Comparison of ENCODE assay signal across 8 mouse cellular contexts in genomic region chr7:45708221-45708761, GRCm38 (mm10). TPM values are rescaled to one million over a fixed set of nuclear protein-coding genes. Genes with fewer than 3 reads are reported as not detected.
A peak's percentile ranks its signal among the peaks of the same experiment; 100 is the strongest.
DNase-seq lines count a peak whose midpoint lies in the region; ATAC-seq and TF ChIP-seq lines count a peak whose summit lies in the region.

No protein-coding gene starts in this region.

- intact Hi-C loops in heart, adult 2 months (cut with DNase I), result no loop called here

- H3K4me1 ChIP-seq in brown adipose tissue, adult 24 weeks (ENCODE audit: control insufficient read depth, insufficient read depth, insufficient read length, low read length), result 0 out of 2 replicates have a peak, but pooled peaks cover 10% of the 10 kb centered on the region
- peaks cover 18% of the 10 kb centered on the region for H3K4me1 ChIP-seq in heart, adult 2 months (ENCODE audit: control insufficient read depth, insufficient read depth, low read length)
- peaks cover 33% of the 10 kb centered on the region for H3K4me1 ChIP-seq in kidney, adult 2 months (ENCODE audit: control insufficient read depth, insufficient read depth, low read length)
- peaks cover 58% of the 10 kb centered on the region for H3K4me1 ChIP-seq in midbrain, embryonic 11.5 days (ENCODE audit: control insufficient read depth, insufficient read depth, low read length)

- TF ChIP-seq POLR2A in heart, adult 2 months (IDR thresholded peaks at IDR 0.05; ENCODE audit: insufficient read depth, low read depth, low read length), result peak; percentile 47; the same call in 1 of the 2 replicates
- TF ChIP-seq POLR2A in kidney, adult 2 months (IDR thresholded peaks at IDR 0.05; ENCODE audit: low read depth, low read length), result peak; percentile 23

- peaks cover 26% of the 10 kb centered on the region for H3K36me3 ChIP-seq in heart, adult 2 months (ENCODE audit: control insufficient read depth, insufficient read depth, low read length)
- peaks cover 15% of the 10 kb centered on the region; the same call in 1 of the 2 replicates for H3K36me3 ChIP-seq in kidney, adult 2 months (ENCODE audit: control insufficient read depth, insufficient read depth, low read length)
- H3K36me3 ChIP-seq in midbrain, embryonic 11.5 days (ENCODE audit: control insufficient read depth, insufficient read depth, low read length), result peaks cover 24% of the 10 kb centered on the region

- peak overlapping the region; percentile 64 for H3K9ac ChIP-seq in heart, adult 2 months (ENCODE audit: low read depth, low read length)
- H3K9ac ChIP-seq in midbrain, embryonic 11.5 days (ENCODE audit: low read length), result peak overlapping the region; percentile 18; the same call in 1 of the 2 replicates

- H3K27me3 ChIP-seq in heart, adult 2 months (ENCODE audit: control insufficient read depth, insufficient read depth, low read length), result no peaks in the 10 kb centered on the region
- H3K27me3 ChIP-seq in kidney, adult 2 months (replicated peaks; ENCODE audit: control insufficient read depth, insufficient read depth, low read length), result no peaks in the 10 kb centered on the region
- H3K27me3 ChIP-seq in midbrain, embryonic 11.5 days (ENCODE audit: control insufficient read depth, insufficient read depth, low read length), result no peaks in the 10 kb centered on the region

- H3K4me3 ChIP-seq in brown adipose tissue, adult 24 weeks (ENCODE audit: insufficient read depth, low read depth, low read length), result peak overlapping the region; percentile 42
- H3K4me3 ChIP-seq in heart, adult 2 months, result peak overlapping the region; percentile 43
- peak overlapping the region; percentile 41; the same call in 1 of the 2 replicates for H3K4me3 ChIP-seq in kidney, adult 2 months (ENCODE audit: insufficient read depth, low read depth, low read length)
- no peak overlapping the region for H3K4me3 ChIP-seq in midbrain, embryonic 11.5 days (ENCODE audit: low read depth, low read length)

- peak; percentile 4 for TF ChIP-seq EP300 in heart, adult 2 months (IDR thresholded peaks at IDR 0.05; ENCODE audit: insufficient read depth, low read depth, low read length)

- WGBS in heart, adult 2 months, result 32% methylated on average over 13 of the region's 13 CpGs
- WGBS in kidney, adult 2 months, result 13% methylated on average over 13 of the region's 13 CpGs
- 55% methylated on average over 13 of the region's 13 CpGs for WGBS in midbrain, embryonic 11.5 days

- H3K79me2 ChIP-seq in heart, adult 2 months (replicated peaks; ENCODE audit: control insufficient read depth, insufficient read depth, low read length), result no peaks in the 10 kb centered on the region

- H3K4me2 ChIP-seq in midbrain, embryonic 11.5 days, result peak overlapping the region; percentile 98

- no peak for ATAC-seq in midbrain, embryonic 11.5 days (ENCODE audit: low FRiP score)

- no peaks in the 10 kb centered on the region for H3K9me3 ChIP-seq in midbrain, embryonic 11.5 days (ENCODE audit: control insufficient read depth, low read length)

- peak overlapping the region; percentile 91 for H3K27ac ChIP-seq in brown adipose tissue, adult 24 weeks (replicated peaks; ENCODE audit: low read depth, low read length)
- H3K27ac ChIP-seq in heart, adult 2 months, result peak overlapping the region; percentile 99
- H3K27ac ChIP-seq in kidney, adult 2 months (ENCODE audit: insufficient read depth, low read depth, low read length), result peak overlapping the region; percentile 93
- no peak overlapping the region for H3K27ac ChIP-seq in midbrain, embryonic 11.5 days (ENCODE audit: low read depth, low read length)

- no peak for TF ChIP-seq CTCF in heart, adult 2 months (IDR thresholded peaks at IDR 0.05)
- TF ChIP-seq CTCF in kidney, adult 2 months (conservative IDR thresholded peaks at IDR 0.05; ENCODE audit: insufficient read depth, insufficient read length, low read depth, low read length), result no peak

- peak; percentile 44 for DNase-seq in adrenal gland, postnatal 14 days
- no peak for DNase-seq in adrenal gland, postnatal 4 days (ENCODE audit: low spot score in 2 of 2)
- peak in 1 of 2 experiments; percentile 61 for DNase-seq in heart, adult 2 months
- DNase-seq in kidney, adult 2 months, result peak; percentile 94
- no peak for DNase-seq in midbrain, embryonic 11.5 days (ENCODE audit: low spot score, missing footprints)
- no peak for DNase-seq in MN1 (ENCODE audit: low spot score)
- DNase-seq in layer of hippocampus, adult 11-12 months (ENCODE audit: low spot score), result no peak

RNA-seq across cellular contexts. Expression of gene Dbp, which starts 3.4 kb away (rescaled TPM):
- total RNA-seq in adrenal gland, postnatal 14 days (2021), result 31.2 and 46.3 TPM in 2 replicates
- 100 to 1,000 TPM; 101 to 129 TPM for total RNA-seq in adrenal gland, postnatal 4 days (2021)
- 23.3 and 31.5 TPM in 2 replicates for polyA plus RNA-seq in brown adipose tissue, adult 24 weeks (2012; ENCODE audit: insufficient read depth, insufficient read length, missing spikeins)
- total RNA-seq in heart, adult 2 months (2021), result 100 to 1,000 TPM in 1 of 2 experiments, 1 to 10 TPM in 1; 6.4 to 134 TPM
- 49.3 and 93.6 TPM in 2 replicates for polyA plus RNA-seq in heart, adult 2 months (2012; rRNA removed)
- 106 and 116 TPM in 2 replicates for polyA plus RNA-seq in kidney, adult 2 months (2012; rRNA removed)
- polyA plus RNA-seq in midbrain, embryonic 11.5 days (2014; fragmentation: Nextera tagmentation; extraction: Ambion mirVana), result 2.2 and 3.5 TPM in 2 replicates

RNA-seq across cellular contexts. Expression of gene Rpl18, which starts 7.0 kb away (rescaled TPM):
- 927 and 1,052 TPM in 2 replicates for total RNA-seq in adrenal gland, postnatal 14 days (2021)
- total RNA-seq in adrenal gland, postnatal 4 days (2021), result 1,000 to 10,000 TPM; 1,215 to 1,230 TPM
- polyA plus RNA-seq in brown adipose tissue, adult 24 weeks (2012; ENCODE audit: insufficient read depth, insufficient read length, missing spikeins), result 445 and 504 TPM in 2 replicates
- 100 to 1,000 TPM; 496 to 617 TPM for total RNA-seq in heart, adult 2 months (2021)
- 580 and 697 TPM in 2 replicates for polyA plus RNA-seq in heart, adult 2 months (2012; rRNA removed)
- polyA plus RNA-seq in kidney, adult 2 months (2012; rRNA removed), result 955 and 1,014 TPM in 2 replicates
- 878 and 933 TPM in 2 replicates for polyA plus RNA-seq in midbrain, embryonic 11.5 days (2014; fragmentation: Nextera tagmentation; extraction: Ambion mirVana)

RNA-seq across cellular contexts. Expression of gene Car11, which starts 8.6 kb away (rescaled TPM):
- total RNA-seq in adrenal gland, postnatal 14 days (2021), result 10.5 and 16.9 TPM in 2 replicates
- 10 to 100 TPM; 15.1 to 16.4 TPM for total RNA-seq in adrenal gland, postnatal 4 days (2021)
- 12.1 and 17.1 TPM in 2 replicates for polyA plus RNA-seq in brown adipose tissue, adult 24 weeks (2012; ENCODE audit: insufficient read depth, insufficient read length, missing spikeins)
- 1 to 10 TPM; 5.2 to 6.8 TPM for total RNA-seq in heart, adult 2 months (2021)
- polyA plus RNA-seq in heart, adult 2 months (2012; rRNA removed), result 10.6 and 14.4 TPM in 2 replicates
- polyA plus RNA-seq in kidney, adult 2 months (2012; rRNA removed), result 8.1 and 8.3 TPM in 2 replicates
- polyA plus RNA-seq in midbrain, embryonic 11.5 days (2014; fragmentation: Nextera tagmentation; extraction: Ambion mirVana), result 3.3 and 6.3 TPM in 2 replicates

RNA-seq across cellular contexts. Expression of gene Sphk2, which starts 9.5 kb away (rescaled TPM):
- 32.3 and 34.4 TPM in 2 replicates for total RNA-seq in adrenal gland, postnatal 14 days (2021)
- 10 to 100 TPM; 30.1 to 33.3 TPM for total RNA-seq in adrenal gland, postnatal 4 days (2021)
- polyA plus RNA-seq in brown adipose tissue, adult 24 weeks (2012; ENCODE audit: insufficient read depth, insufficient read length, missing spikeins), result 9.2 and 9.9 TPM in 2 replicates
- 10 to 100 TPM; 15.9 to 18.2 TPM for total RNA-seq in heart, adult 2 months (2021)
- 24.1 and 24.9 TPM in 2 replicates for polyA plus RNA-seq in heart, adult 2 months (2012; rRNA removed)
- 57.2 and 68.3 TPM in 2 replicates for polyA plus RNA-seq in kidney, adult 2 months (2012; rRNA removed)
- 11.8 and 14.9 TPM in 2 replicates for polyA plus RNA-seq in midbrain, embryonic 11.5 days (2014; fragmentation: Nextera tagmentation; extraction: Ambion mirVana)

RNA-seq across cellular contexts. Expression of gene Fam83e, which starts 12.7 kb away (rescaled TPM):
- 0.45 and 0.74 TPM in 2 replicates for total RNA-seq in adrenal gland, postnatal 14 days (2021)
- under 1 TPM; 0.45 to 0.62 TPM for total RNA-seq in adrenal gland, postnatal 4 days (2021)
- polyA plus RNA-seq in brown adipose tissue, adult 24 weeks (2012; ENCODE audit: insufficient read depth, insufficient read length, missing spikeins), result not detected in 2 replicates
- under 1 TPM; 0.13 to 0.34 TPM for total RNA-seq in heart, adult 2 months (2021)
- polyA plus RNA-seq in heart, adult 2 months (2012; rRNA removed), result 0.64 and 1.1 TPM in 2 replicates
- polyA plus RNA-seq in kidney, adult 2 months (2012; rRNA removed), result 0.19 and 0.35 TPM in 2 replicates
- 0.57 and 1.4 TPM in 2 replicates for polyA plus RNA-seq in midbrain, embryonic 11.5 days (2014; fragmentation: Nextera tagmentation; extraction: Ambion mirVana)

Comparison
In these comparisons a context has a peak if more than half of its experiments do, and no peak if none do; other contexts are left out.
1. DNase-seq: peak in adrenal gland, postnatal 14 days (single experiment) and kidney, adult 2 months (single experiment); none in adrenal gland, postnatal 4 days (0 of 2), midbrain, embryonic 11.5 days (single experiment), MN1 (single experiment) and layer of hippocampus, adult 11-12 months (single experiment).